Mouse (Mus musculus) small intestine, adult 2 months (tissue): ENCODE data around the gene Ehd1.

Experiments used
- CTCF ChIP-seq: fragments of 200-500 bp; IDR thresholded peaks from 2 replicates; pipeline ENCODE4 v1.5.1; 2012; ENCODE audit warnings: low read depth, mild to moderate bottlenecking, control low read depth, inconsistent platforms, low read length, moderate library complexity, mixed read lengths; ENCODE audit not compliant: insufficient replicate concordance, insufficient read length; ENCODE audit errors: extremely low read depth
- POLR2A ChIP-seq: fragments of 200-500 bp; IDR thresholded peaks from 2 replicates; pipeline ENCODE4 v1.6.1; 2012; ENCODE audit warnings: low read depth, mild to moderate bottlenecking, control low read depth, inconsistent platforms, low read length, moderate library complexity

- TF ChIP-seq CTCF: no peak
- no peak for TF ChIP-seq POLR2A
Observed at GRCm38 (mm10) chr19:6313796-6314195, 37.3 kb downstream of the Ehd1 start.
